Mouse (Mus musculus): ENCODE results near the gene Asb4. TPM values are rescaled to one million over a fixed set of nuclear protein-coding genes. Genes with fewer than 3 reads are reported as not detected.

Asb4 gene
- polyA plus RNA-seq, 1 experiment from 2014 or later, result 23.0 TPM

- peaks cover 74% of the 10 kb centered on the region for H3K4me1 ChIP-seq
- peak overlapping the region; percentile 35 for H3K4me3 ChIP-seq
- WGBS, result 16% methylated on average over 22 of the region's 22 CpGs
- H3K36me3 ChIP-seq (replicated peaks), result no peaks in the 10 kb centered on the region
- peak; percentile 67 for DNase-seq (ENCODE audit: extremely low spot score, low spot score)
- no peaks in the 10 kb centered on the region for H3K27me3 ChIP-seq (ENCODE audit: poor library complexity, severe bottlenecking)
- peak overlapping the region; percentile 93 for H3K27ac ChIP-seq
- H3K9me3 ChIP-seq, result no peaks in the 10 kb centered on the region
Observed at GRCm38 (mm10) chr6:5379781-5380623, 3.2 kb upstream of the Asb4 start.

- peak; percentile 79 for DNase-seq (ENCODE audit: extremely low spot score, low spot score)
- Histone ChIP-seq H3K4me1 (peaks cover 72% of the 10 kb centered on the region), H3K9me3 (no peaks in the 10 kb centered on the region), H3K4me3 (peak overlapping the region; percentile 35), H3K27me3 (ENCODE audit: poor library complexity, severe bottlenecking) (no peaks in the 10 kb centered on the region), H3K36me3 (replicated peaks) (no peaks in the 10 kb centered on the region), H3K27ac (peak overlapping the region; percentile 93)
- WGBS, result 2% methylated on average over 9 of the region's 9 CpGs
Observed at GRCm38 (mm10) chr6:5380624-5381252, 2.4 kb upstream of the Asb4 start.

- WGBS, result 49% methylated on average over 13 of the region's 13 CpGs
- H3K27ac ChIP-seq, result peak overlapping the region; percentile 93
Observed at GRCm38 (mm10) chr6:5381918-5382582, 1.1 kb upstream of the Asb4 start.

GRCm38 (mm10) chr6:5382583-5383215 is 487 bp upstream of the Asb4 start:
- WGBS, result 2% methylated on average over 16 of the region's 16 CpGs
- Histone ChIP-seq H3K4me3 (peak overlapping the region; percentile 44), H3K36me3 (replicated peaks) (no peaks in the 10 kb centered on the region), H3K9me3 (no peaks in the 10 kb centered on the region), H3K27ac (peak overlapping the region; percentile 93), H3K27me3 (ENCODE audit: poor library complexity, severe bottlenecking) (no peaks in the 10 kb centered on the region), H3K4me1 (peaks cover 72% of the 10 kb centered on the region)
- peak; percentile 84 for DNase-seq (ENCODE audit: extremely low spot score, low spot score)

More at GRCm38 (mm10) chr6:5381918-5382582, 1.1 kb upstream of the Asb4 start:
- H3K4me3 ChIP-seq, result no peak overlapping the region
- no peaks in the 10 kb centered on the region for H3K36me3 ChIP-seq (replicated peaks)
- no peaks in the 10 kb centered on the region for H3K27me3 ChIP-seq (ENCODE audit: poor library complexity, severe bottlenecking)
- peaks cover 71% of the 10 kb centered on the region for H3K4me1 ChIP-seq
- no peaks in the 10 kb centered on the region for H3K9me3 ChIP-seq
- no peak for DNase-seq (ENCODE audit: extremely low spot score, low spot score)

GRCm38 (mm10) chr6:5384178-5384490 is 948 bp downstream of the Asb4 start:
- H3K27ac ChIP-seq, result peak overlapping the region; percentile 93
- 2% methylated on average over 11 of the region's 11 CpGs for WGBS
- no peaks in the 10 kb centered on the region for H3K36me3 ChIP-seq (replicated peaks)
- DNase-seq (ENCODE audit: extremely low spot score, low spot score), result peak; percentile 78
- peaks cover 71% of the 10 kb centered on the region for H3K4me1 ChIP-seq
- peak overlapping the region; percentile 44 for H3K4me3 ChIP-seq
- H3K9me3 ChIP-seq, result no peaks in the 10 kb centered on the region
- H3K27me3 ChIP-seq (ENCODE audit: poor library complexity, severe bottlenecking), result peaks cover 5% of the 10 kb centered on the region; the same call in 1 of the 2 replicates

- WGBS, result 6% methylated on average over 7 of the region's 7 CpGs
- H3K36me3 ChIP-seq (replicated peaks), result no peaks in the 10 kb centered on the region
- DNase-seq (ENCODE audit: extremely low spot score, low spot score), result no peak
- peaks cover 71% of the 10 kb centered on the region for H3K4me1 ChIP-seq
- H3K27me3 ChIP-seq (ENCODE audit: poor library complexity, severe bottlenecking), result peaks cover 5% of the 10 kb centered on the region; the same call in 1 of the 2 replicates
- H3K4me3 ChIP-seq, result no peak overlapping the region
- H3K9me3 ChIP-seq, result no peaks in the 10 kb centered on the region
- peak overlapping the region; percentile 78 for H3K27ac ChIP-seq
Observed at GRCm38 (mm10) chr6:5385161-5385640, 2.0 kb downstream of the Asb4 start.

- 90% methylated on average over 4 of the region's 4 CpGs for WGBS
- Histone ChIP-seq H3K4me3 (no peak overlapping the region), H3K36me3 (replicated peaks) (no peaks in the 10 kb centered on the region), H3K27me3 (ENCODE audit: poor library complexity, severe bottlenecking) (peaks cover 5% of the 10 kb centered on the region; the same call in 1 of the 2 replicates), H3K4me1 (peaks cover 71% of the 10 kb centered on the region), H3K27ac (no peak overlapping the region), H3K9me3 (no peaks in the 10 kb centered on the region)
- no peak for DNase-seq (ENCODE audit: extremely low spot score, low spot score)
Observed at GRCm38 (mm10) chr6:5386486-5386885, 3.3 kb downstream of the Asb4 start.

- H3K27me3 ChIP-seq (ENCODE audit: poor library complexity, severe bottlenecking), result peaks cover 9% of the 10 kb centered on the region; the same call in 1 of the 2 replicates
- DNase-seq (ENCODE audit: extremely low spot score, low spot score), result no peak
- H3K4me1 ChIP-seq, result peaks cover 70% of the 10 kb centered on the region
- 19% methylated on average over 2 of the region's 2 CpGs for WGBS
- no peak overlapping the region for H3K4me3 ChIP-seq
- H3K27ac ChIP-seq, result no peak overlapping the region
- no peaks in the 10 kb centered on the region for H3K9me3 ChIP-seq
- no peaks in the 10 kb centered on the region for H3K36me3 ChIP-seq (replicated peaks)
Observed at GRCm38 (mm10) chr6:5387396-5387795, 4.2 kb downstream of the Asb4 start.

GRCm38 (mm10) chr6:5390298-5390697 is 7.1 kb downstream of the Asb4 start:
- H3K9me3 ChIP-seq, result no peaks in the 10 kb centered on the region
- H3K27me3 ChIP-seq (ENCODE audit: poor library complexity, severe bottlenecking), result peaks cover 19% of the 10 kb centered on the region; the same call in 1 of the 2 replicates
- peak overlapping the region; percentile 44 for H3K4me3 ChIP-seq
- peaks cover 67% of the 10 kb centered on the region for H3K4me1 ChIP-seq
- no peak for DNase-seq (ENCODE audit: extremely low spot score, low spot score)
- 20% methylated on average over 11 of the region's 11 CpGs for WGBS
- peak overlapping the region; percentile 77 for H3K27ac ChIP-seq
- no peaks in the 10 kb centered on the region for H3K36me3 ChIP-seq (replicated peaks)

- 10% methylated on average over 10 of the region's 10 CpGs for WGBS
- no peaks in the 10 kb centered on the region for H3K9me3 ChIP-seq
- DNase-seq (ENCODE audit: extremely low spot score, low spot score), result no peak
- peak overlapping the region; percentile 44 for H3K4me3 ChIP-seq
- peak overlapping the region; percentile 77 for H3K27ac ChIP-seq
- H3K4me1 ChIP-seq, result peaks cover 68% of the 10 kb centered on the region
- no peaks in the 10 kb centered on the region for H3K36me3 ChIP-seq (replicated peaks)
- H3K27me3 ChIP-seq (ENCODE audit: poor library complexity, severe bottlenecking), result peaks cover 19% of the 10 kb centered on the region; the same call in 1 of the 2 replicates
Observed at GRCm38 (mm10) chr6:5390952-5391351, 7.8 kb downstream of the Asb4 start.

GRCm38 (mm10) chr6:5394971-5395370 is 11.8 kb downstream of the Asb4 start:
- H3K4me3 ChIP-seq, result no peak overlapping the region
- no peak for DNase-seq (ENCODE audit: extremely low spot score, low spot score)
- peaks cover 14% of the 10 kb centered on the region for H3K27me3 ChIP-seq (ENCODE audit: poor library complexity, severe bottlenecking)
- no peaks in the 10 kb centered on the region for H3K36me3 ChIP-seq (replicated peaks)
- peaks cover 63% of the 10 kb centered on the region for H3K4me1 ChIP-seq
- H3K27ac ChIP-seq, result peak overlapping the region; percentile 70
- no peaks in the 10 kb centered on the region for H3K9me3 ChIP-seq
- 4% methylated on average over 4 of the region's 4 CpGs for WGBS

GRCm38 (mm10) chr6:5396797-5397196 is 13.6 kb downstream of the Asb4 start:
- no peak overlapping the region for H3K4me3 ChIP-seq
- no peak for DNase-seq (ENCODE audit: extremely low spot score, low spot score)
- H3K4me1 ChIP-seq, result peaks cover 58% of the 10 kb centered on the region
- peaks cover 14% of the 10 kb centered on the region for H3K27me3 ChIP-seq (ENCODE audit: poor library complexity, severe bottlenecking)
- H3K27ac ChIP-seq, result 0 out of 2 replicates have a peak overlapping the region, but pooled peaks have one; percentile 15
- no peaks in the 10 kb centered on the region for H3K36me3 ChIP-seq (replicated peaks)
- H3K9me3 ChIP-seq, result no peaks in the 10 kb centered on the region
- 77% methylated on average over 3 of the region's 3 CpGs for WGBS

All from forebrain, embryonic 10.5 days (tissue).